Mouse (Mus musculus): ENCODE results near the gene Smc1b.
"Not testable (repeated sequence)": the region's sequence is repeated elsewhere in the genome, so short reads cannot be mapped to it uniquely, and the experiment has no call there.

The Smc1b gene

GRCm38 (mm10) chr15:85135143-85135542 lies 3.4 kb upstream of the Smc1b start:
- DNase-seq (ENCODE audit: low read depth): no peak

GRCm38 (mm10) chr15:85132193-85132520 lies 393 bp upstream of the Smc1b start:
- no peak for DNase-seq (ENCODE audit: low read depth)

GRCm38 (mm10) chr15:85085641-85086040 lies 46.1 kb downstream of the Smc1b start:
- no peak for DNase-seq (ENCODE audit: low read depth)

GRCm38 (mm10) chr15:85072651-85073050 lies 59.1 kb downstream of the Smc1b start:
- DNase-seq (ENCODE audit: low read depth): no peak

- peak; percentile 37 for DNase-seq (ENCODE audit: low read depth)
These were observed 61.2 kb downstream of the Smc1b start for GRCm38 (mm10) chr15:85070561-85070960.

- no peak for DNase-seq (ENCODE audit: low read depth)
These were observed 68.3 kb downstream of the Smc1b start for GRCm38 (mm10) chr15:85063421-85063820.

GRCm38 (mm10) chr15:85055186-85055585 lies 76.6 kb downstream of the Smc1b start:
- no peak for DNase-seq (ENCODE audit: low read depth)

GRCm38 (mm10) chr15:85054098-85054497 lies 77.7 kb downstream of the Smc1b start:
- no peak for DNase-seq (ENCODE audit: low read depth)

- no peak for DNase-seq (ENCODE audit: low read depth)
These were observed 82.0 kb downstream of the Smc1b start for GRCm38 (mm10) chr15:85049758-85050157.

GRCm38 (mm10) chr15:85047865-85048264 lies 83.9 kb downstream of the Smc1b start:
- no peak for DNase-seq (ENCODE audit: low read depth)

- DNase-seq (ENCODE audit: low read depth): no peak
These were observed 85.4 kb downstream of the Smc1b start for GRCm38 (mm10) chr15:85046230-85046950.

- no peak for DNase-seq (ENCODE audit: low read depth)
These were observed 88.0 kb downstream of the Smc1b start for GRCm38 (mm10) chr15:85043761-85044160.

GRCm38 (mm10) chr15:85043116-85043515 lies 88.6 kb downstream of the Smc1b start:
- no peak for DNase-seq (ENCODE audit: low read depth)

- DNase-seq (ENCODE audit: low read depth): peak; percentile 74
These were observed 89.3 kb downstream of the Smc1b start for GRCm38 (mm10) chr15:85042361-85042954.

GRCm38 (mm10) chr15:85041546-85042225 lies 90.1 kb downstream of the Smc1b start:
- no peak for DNase-seq (ENCODE audit: low read depth)

GRCm38 (mm10) chr15:85037343-85037690 lies 94.4 kb downstream of the Smc1b start:
- DNase-seq (ENCODE audit: low read depth): no peak

- DNase-seq (ENCODE audit: low read depth): peak; percentile 93
These were observed 95.0 kb downstream of the Smc1b start for GRCm38 (mm10) chr15:85036566-85037342.

- not testable (repeated sequence) for DNase-seq (ENCODE audit: low read depth)
These were observed 97.8 kb downstream of the Smc1b start for GRCm38 (mm10) chr15:85033916-85034315.

GRCm38 (mm10) chr15:85031866-85032265 lies 99.9 kb downstream of the Smc1b start:
- DNase-seq (ENCODE audit: low read depth): no peak

GRCm38 (mm10) chr15:85030643-85031042 lies 101.1 kb downstream of the Smc1b start:
- DNase-seq (ENCODE audit: low read depth): not testable (repeated sequence)

GRCm38 (mm10) chr15:85028648-85029047 lies 103.1 kb downstream of the Smc1b start, which contains the start of gene Fam118a:
TSS of gene Fam118a (plus strand) at chr15:85028948.
- DNase-seq (ENCODE audit: low read depth): not testable (repeated sequence)

GRCm38 (mm10) chr15:85027740-85028139 lies 104.0 kb downstream of the Smc1b start:
- DNase-seq (ENCODE audit: low read depth): no peak
